Mouse (Mus musculus) embryo, embryonic 10.5 days (tissue): Measurements from ENCODE around the gene Map7.

Experiments
- DNase-seq: peaks from one replicate; pipeline ENCODE4 v3.0.0-alpha.2; 2015; ENCODE audit warnings: low spot score

Gene Map7

GRCm38 (mm10) chr10:20186800-20187273, 38.6 kb downstream of the Map7 start:
- DNase-seq = no peak

GRCm38 (mm10) chr10:20190139-20190747, 42.0 kb downstream of the Map7 start:
- DNase-seq = no peak

- DNase-seq = peak; percentile 21
These were observed 46.7 kb downstream of the Map7 start for GRCm38 (mm10) chr10:20194847-20195540.

GRCm38 (mm10) chr10:20197039-20197438, 48.8 kb downstream of the Map7 start:
- DNase-seq = no peak

GRCm38 (mm10) chr10:20198968-20199737, 50.9 kb downstream of the Map7 start:
- no peak for DNase-seq

GRCm38 (mm10) chr10:20201236-20201635, 53.0 kb downstream of the Map7 start:
- DNase-seq = peak; percentile 19

- no peak for DNase-seq
These were observed 53.9 kb downstream of the Map7 start for GRCm38 (mm10) chr10:20202171-20202570.

GRCm38 (mm10) chr10:20202818-20203217, 54.5 kb downstream of the Map7 start:
- DNase-seq = no peak

GRCm38 (mm10) chr10:20203502-20203901, 55.2 kb downstream of the Map7 start:
- no peak for DNase-seq

- DNase-seq = peak; percentile 51
These were observed 56.6 kb downstream of the Map7 start for GRCm38 (mm10) chr10:20204696-20205431.

- no peak for DNase-seq
These were observed 58.7 kb downstream of the Map7 start for GRCm38 (mm10) chr10:20206966-20207365.

- no peak for DNase-seq
These were observed 61.5 kb downstream of the Map7 start for GRCm38 (mm10) chr10:20209609-20210341.

GRCm38 (mm10) chr10:20214418-20214817, 66.1 kb downstream of the Map7 start:
- DNase-seq = no peak

GRCm38 (mm10) chr10:20216982-20217381, 68.7 kb downstream of the Map7 start:
- no peak for DNase-seq

- no peak for DNase-seq
These were observed 70.6 kb downstream of the Map7 start for GRCm38 (mm10) chr10:20218866-20219265.

GRCm38 (mm10) chr10:20219538-20219937, 71.3 kb downstream of the Map7 start:
- DNase-seq = no peak

- no peak for DNase-seq
These were observed 72.3 kb downstream of the Map7 start for GRCm38 (mm10) chr10:20220443-20221071.

GRCm38 (mm10) chr10:20222011-20222410, 73.7 kb downstream of the Map7 start:
- no peak for DNase-seq

- DNase-seq = no peak
These were observed 78.5 kb downstream of the Map7 start for GRCm38 (mm10) chr10:20226728-20227127.

- DNase-seq = no peak
These were observed 81.8 kb downstream of the Map7 start for GRCm38 (mm10) chr10:20230026-20230425.

GRCm38 (mm10) chr10:20233451-20233850, 85.2 kb downstream of the Map7 start:
- DNase-seq = no peak
